Mouse (Mus musculus) forebrain, embryonic 16.5 days (tissue): ENCODE measurements around the gene Ispd. TPM values are rescaled to one million over a fixed set of nuclear protein-coding genes. Genes with fewer than 3 reads are reported as not detected.

Source experiments
- ATAC-seq: fragments of 200-750 bp; cut with Nextera tagmentation; 2 replicates; pipeline ENCODE4 v1.8.0; 2017; ENCODE audit warnings: mild to moderate bottlenecking, moderate library complexity
- H3K27ac ChIP-seq: fragments of 300-500 bp; sonication (generic); 2 replicates; pipeline ENCODE4 v1.5.1; 2014; ENCODE audit warnings: low read length, control low read depth
- H3K27me3 ChIP-seq: fragments of 300-500 bp; sonication (generic); replicated peaks from 2 replicates; pipeline ENCODE4 v1.6.1; 2014; ENCODE audit warnings: low read length; ENCODE audit not compliant: control insufficient read depth, insufficient read depth
- H3K36me3 ChIP-seq: fragments of 300-500 bp; sonication (generic); 2 replicates; pipeline ENCODE4 v1.6.1; 2014; ENCODE audit not compliant: control insufficient read depth, insufficient read depth
- H3K4me1 ChIP-seq: fragments of 300-500 bp; sonication (generic); replicated peaks from 2 replicates; pipeline ENCODE4 v1.6.1; 2014; ENCODE audit warnings: low read length; ENCODE audit not compliant: control insufficient read depth, insufficient read depth
- H3K4me2 ChIP-seq: fragments of 300-500 bp; sonication (generic); 2 replicates; pipeline ENCODE4 v1.6.1; 2014; ENCODE audit warnings: mild to moderate bottlenecking, low read length, control low read depth
- H3K4me3 ChIP-seq: fragments of 300-500 bp; sonication (generic); replicated peaks from 2 replicates; pipeline ENCODE4 v1.5.1; 2014; ENCODE audit warnings: mild to moderate bottlenecking, low read length, control low read depth
- H3K9ac ChIP-seq: fragments of 300-500 bp; sonication (generic); replicated peaks from 2 replicates; pipeline ENCODE4 v1.6.1; 2014; ENCODE audit warnings: low read depth, low read length, control low read depth
- H3K9me3 ChIP-seq: fragments of 300-500 bp; sonication (generic); 2 replicates; pipeline ENCODE4 v1.6.1; 2016; ENCODE audit warnings: low read length; ENCODE audit not compliant: control insufficient read depth
- WGBS: fragments of 180-500 bp; shearing (Covaris S2); extraction: QIAGEN DNeasy Blood & Tissue Kit; methylation state at CpG from one replicate; pipeline ENCODE4 v1.1.7; 2014; 5-methylcytosine and 5-hydroxymethylcytosine counted together
- polyA plus RNA-seq: library from polyadenylated mRNA; unstranded; fragments of >200 nt; fragmentation: Nextera tagmentation; extraction: Ambion mirVana; gene quantifications from 2 replicates; pipeline ENCODE4 v1.2.1, GENCODE M21; 2015

The Ispd gene
- polyA plus RNA-seq, 1 experiment from 2014 or later, result 7.0 TPM

GRCm38 (mm10) chr12:36670164-36670908 lies 289.1 kb downstream of the Ispd start:
- no peaks in the 10 kb centered on the region for H3K27me3 ChIP-seq
- no peak overlapping the region for H3K27ac ChIP-seq
- no peak overlapping the region for H3K4me2 ChIP-seq
- no peak overlapping the region for H3K4me3 ChIP-seq
- peaks cover 4% of the 10 kb centered on the region; the same call in 1 of the 2 replicates for H3K4me1 ChIP-seq
- no peak; the same call in 1 of the 2 replicates for ATAC-seq
- 70% methylated on average over 5 of the region's 5 CpGs for WGBS
- no peak overlapping the region for H3K9ac ChIP-seq
- H3K9me3 ChIP-seq, result no peaks in the 10 kb centered on the region
- H3K36me3 ChIP-seq, result no peaks in the 10 kb centered on the region

- WGBS, result 36% methylated on average over 10 of the region's 10 CpGs
- peak; percentile 49; the same call in 1 of the 2 replicates for ATAC-seq
- no peak overlapping the region for H3K27ac ChIP-seq
Measured at GRCm38 (mm10) chr12:36670915-36671579, 289.8 kb downstream of the Ispd start.

GRCm38 (mm10) chr12:36674481-36674880 lies 293.2 kb downstream of the Ispd start:
- 60% methylated on average over 2 of the region's 2 CpGs for WGBS
- Histone ChIP-seq H3K36me3 (no peaks in the 10 kb centered on the region), H3K9me3 (no peaks in the 10 kb centered on the region), H3K27ac (no peak overlapping the region), H3K9ac (no peak overlapping the region), H3K27me3 (no peaks in the 10 kb centered on the region), H3K4me2 (no peak overlapping the region), H3K4me3 (no peak overlapping the region), H3K4me1 (no peaks in the 10 kb centered on the region)
- ATAC-seq, result no peak

More at GRCm38 (mm10) chr12:36670915-36671579, 289.8 kb downstream of the Ispd start:
- Histone ChIP-seq H3K4me3 (no peak overlapping the region), H3K4me2 (no peak overlapping the region), H3K9me3 (no peaks in the 10 kb centered on the region), H3K27me3 (no peaks in the 10 kb centered on the region), H3K9ac (no peak overlapping the region), H3K36me3 (no peaks in the 10 kb centered on the region), H3K4me1 (peaks cover 4% of the 10 kb centered on the region; the same call in 1 of the 2 replicates)

- H3K27ac ChIP-seq, result no peak overlapping the region
- no peak for ATAC-seq
- 91% methylated on average over 4 of the region's 4 CpGs for WGBS
Measured at GRCm38 (mm10) chr12:36678220-36678619, 297.0 kb downstream of the Ispd start.

GRCm38 (mm10) chr12:36680883-36681505 lies 299.7 kb downstream of the Ispd start:
- H3K36me3 ChIP-seq, result no peaks in the 10 kb centered on the region
- ATAC-seq, result peak; percentile 78

More at GRCm38 (mm10) chr12:36678220-36678619, 297.0 kb downstream of the Ispd start:
- Histone ChIP-seq H3K27me3 (no peaks in the 10 kb centered on the region), H3K36me3 (no peaks in the 10 kb centered on the region), H3K4me2 (no peak overlapping the region), H3K4me1 (no peaks in the 10 kb centered on the region), H3K4me3 (no peak overlapping the region), H3K9me3 (no peaks in the 10 kb centered on the region), H3K9ac (no peak overlapping the region)

GRCm38 (mm10) chr12:36681779-36682178 lies 300.5 kb downstream of the Ispd start:
- Histone ChIP-seq H3K4me1 (no peaks in the 10 kb centered on the region), H3K36me3 (no peaks in the 10 kb centered on the region), H3K9ac (no peak overlapping the region), H3K4me3 (no peak overlapping the region), H3K9me3 (no peaks in the 10 kb centered on the region), H3K4me2 (no peak overlapping the region), H3K27me3 (no peaks in the 10 kb centered on the region), H3K27ac (no peak overlapping the region)
- 82% methylated on average over 6 of the region's 6 CpGs for WGBS
- no peak for ATAC-seq

More at GRCm38 (mm10) chr12:36680883-36681505, 299.7 kb downstream of the Ispd start:
- Histone ChIP-seq H3K27me3 (no peaks in the 10 kb centered on the region), H3K27ac (no peak overlapping the region), H3K4me1 (no peaks in the 10 kb centered on the region), H3K4me2 (no peak overlapping the region), H3K9me3 (no peaks in the 10 kb centered on the region), H3K4me3 (no peak overlapping the region), H3K9ac (no peak overlapping the region)
- 34% methylated on average over 2 of the region's 2 CpGs for WGBS

- Histone ChIP-seq H3K9ac (no peak overlapping the region), H3K27ac (no peak overlapping the region), H3K4me3 (no peak overlapping the region), H3K9me3 (no peaks in the 10 kb centered on the region), H3K4me1 (no peaks in the 10 kb centered on the region), H3K36me3 (no peaks in the 10 kb centered on the region), H3K4me2 (no peak overlapping the region), H3K27me3 (no peaks in the 10 kb centered on the region)
- no peak for ATAC-seq
- 63% methylated on average over 2 of the region's 2 CpGs for WGBS
Measured at GRCm38 (mm10) chr12:36694072-36694471, 312.8 kb downstream of the Ispd start.

GRCm38 (mm10) chr12:36704380-36704779 lies 323.1 kb downstream of the Ispd start:
- no peak overlapping the region for H3K27ac ChIP-seq
- no peaks in the 10 kb centered on the region for H3K4me1 ChIP-seq
- no peak overlapping the region for H3K9ac ChIP-seq
- H3K4me3 ChIP-seq, result no peak overlapping the region
- no peak overlapping the region for H3K4me2 ChIP-seq
- WGBS, result 53% methylated on average over 1 of the region's 1 CpGs
- no peaks in the 10 kb centered on the region for H3K36me3 ChIP-seq
- ATAC-seq, result peak; percentile 79; the same call in 1 of the 2 replicates
- H3K27me3 ChIP-seq, result no peaks in the 10 kb centered on the region
- H3K9me3 ChIP-seq, result no peaks in the 10 kb centered on the region

- H3K27me3 ChIP-seq, result no peaks in the 10 kb centered on the region
- no peak overlapping the region for H3K9ac ChIP-seq
- 61% methylated on average over 1 of the region's 1 CpGs for whole genome bisulfite sequencing
- H3K4me2 ChIP-seq, result no peak overlapping the region
- H3K27ac ChIP-seq, result no peak overlapping the region
- H3K4me1 ChIP-seq, result no peaks in the 10 kb centered on the region; the same call in 1 of the 2 replicates
- H3K36me3 ChIP-seq, result no peaks in the 10 kb centered on the region
- no peak overlapping the region for H3K4me3 ChIP-seq
- no peaks in the 10 kb centered on the region for H3K9me3 ChIP-seq
- no peak for ATAC-seq
Measured at GRCm38 (mm10) chr12:36708810-36709209, 327.6 kb downstream of the Ispd start.
